Mouse (Mus musculus): Measurements from ENCODE around the gene Zgpat. TPM values are rescaled to one million over a fixed set of nuclear protein-coding genes. Genes with fewer than 3 reads are reported as not detected.

Gene Zgpat
- polyA plus RNA-seq, 1 experiment from 2014 or later, result 44.6 TPM

DNA sequence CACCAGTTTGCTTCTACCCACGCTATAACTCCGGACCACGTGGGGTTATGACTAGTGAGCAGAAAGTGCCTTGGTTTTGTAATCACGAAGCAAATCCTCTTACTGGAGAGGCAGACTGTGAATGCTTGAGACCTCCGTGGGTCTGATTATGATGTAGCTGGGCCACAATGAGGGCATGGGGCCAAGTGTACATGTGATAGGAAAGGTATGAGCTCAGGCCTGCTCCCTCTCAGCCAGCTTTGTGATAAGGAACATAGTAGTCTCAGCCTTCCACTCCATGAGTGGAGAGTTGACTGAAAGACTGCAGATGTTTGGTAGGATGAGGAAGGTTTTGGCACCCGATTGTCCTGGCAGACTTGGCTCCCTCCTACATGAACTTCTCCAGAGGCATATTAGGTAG lies 22.0 kb upstream of the Zgpat start:
- WGBS, result 91% methylated on average over 6 of the region's 6 CpGs
- Histone ChIP-seq H3K36me3 (ENCODE audit: control insufficient read depth, insufficient read depth, low read length) (peaks cover 61% of the 10 kb centered on the region), H3K4me1 (ENCODE audit: control insufficient read depth, insufficient read depth, low read length) (no peaks in the 10 kb centered on the region), H3K4me2 (ENCODE audit: low read length) (no peak overlapping the region), H3K27me3 (replicated peaks; ENCODE audit: control insufficient read depth, insufficient read depth, low read length) (no peaks in the 10 kb centered on the region), H3K4me3 (ENCODE audit: low read depth, low read length) (no peak overlapping the region), H3K27ac (ENCODE audit: low read depth, low read length) (no peak overlapping the region), H3K9ac (ENCODE audit: low read length) (no peak overlapping the region), H3K9me3 (replicated peaks; ENCODE audit: control insufficient read depth, low read length) (no peaks in the 10 kb centered on the region)
- no peak for ATAC-seq
- DNase-seq (ENCODE audit: low spot score), result no peak

- Histone ChIP-seq H3K9ac (ENCODE audit: low read length) (no peak overlapping the region), H3K4me1 (ENCODE audit: control insufficient read depth, insufficient read depth, low read length) (no peaks in the 10 kb centered on the region), H3K9me3 (replicated peaks; ENCODE audit: control insufficient read depth, low read length) (no peaks in the 10 kb centered on the region), H3K27me3 (replicated peaks; ENCODE audit: control insufficient read depth, insufficient read depth, low read length) (no peaks in the 10 kb centered on the region), H3K27ac (ENCODE audit: low read depth, low read length) (no peak overlapping the region), H3K36me3 (ENCODE audit: control insufficient read depth, insufficient read depth, low read length) (peaks cover 91% of the 10 kb centered on the region), H3K4me2 (ENCODE audit: low read length) (no peak overlapping the region), H3K4me3 (ENCODE audit: low read depth, low read length) (no peak overlapping the region)
- 81% methylated on average over 3 of the region's 3 CpGs for WGBS
- DNase-seq (ENCODE audit: low spot score) (no peak), ATAC-seq (no peak)
Measured at GRCm38 (mm10) chr2:181356780-181357179, 7.9 kb upstream of the Zgpat start.

GRCm38 (mm10) chr2:181363946-181364345 lies 782 bp upstream of the Zgpat start:
- ATAC-seq, result no peak
- WGBS, result 76% methylated on average over 3 of the region's 3 CpGs
- no peaks in the 10 kb centered on the region for H3K27me3 ChIP-seq (replicated peaks; ENCODE audit: control insufficient read depth, insufficient read depth, low read length)

DNA sequence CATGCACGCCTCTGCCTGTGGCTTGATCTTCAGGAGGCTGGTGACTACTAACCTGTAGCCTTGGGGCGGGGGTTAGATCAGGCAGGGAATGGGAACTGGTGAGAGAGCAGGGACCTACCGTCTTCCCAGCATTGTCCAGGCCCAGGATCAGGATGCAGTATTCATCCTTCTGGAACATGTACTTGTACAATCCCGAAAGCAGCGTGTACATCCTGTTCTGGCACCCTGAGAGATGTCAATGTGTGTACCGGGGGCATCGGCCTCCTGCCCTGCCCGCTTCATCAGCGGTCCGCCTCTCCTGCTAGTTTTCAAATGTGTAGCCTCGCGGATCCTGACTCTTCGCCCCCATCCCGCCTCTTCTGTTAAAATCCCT lies 255 bp upstream of the Zgpat start:
- Histone ChIP-seq H3K27ac (ENCODE audit: low read depth, low read length) (peak overlapping the region; percentile 88; the same call in 1 of the 2 replicates), H3K9me3 (replicated peaks; ENCODE audit: control insufficient read depth, low read length) (no peaks in the 10 kb centered on the region), H3K4me1 (ENCODE audit: control insufficient read depth, insufficient read depth, low read length) (peaks cover 21% of the 10 kb centered on the region), H3K4me2 (ENCODE audit: low read length) (peak overlapping the region; percentile 95), H3K36me3 (ENCODE audit: control insufficient read depth, insufficient read depth, low read length) (peaks cover 41% of the 10 kb centered on the region), H3K9ac (ENCODE audit: low read length) (peak overlapping the region; percentile 93), H3K4me3 (ENCODE audit: low read depth, low read length) (peak overlapping the region; percentile 91), H3K27me3 (replicated peaks; ENCODE audit: control insufficient read depth, insufficient read depth, low read length) (no peaks in the 10 kb centered on the region)
- DNase-seq (ENCODE audit: low spot score) (no peak), ATAC-seq (0 out of 2 replicates have a peak, but pooled peaks have one; percentile 1)
- WGBS, result 12% methylated on average over 14 of the region's 14 CpGs

More at GRCm38 (mm10) chr2:181363946-181364345, 782 bp upstream of the Zgpat start:
- Histone ChIP-seq H3K4me2 (ENCODE audit: low read length) (peak overlapping the region; percentile 95), H3K4me3 (ENCODE audit: low read depth, low read length) (peak overlapping the region; percentile 91), H3K4me1 (ENCODE audit: control insufficient read depth, insufficient read depth, low read length) (peaks cover 21% of the 10 kb centered on the region), H3K9me3 (replicated peaks; ENCODE audit: control insufficient read depth, low read length) (no peaks in the 10 kb centered on the region), H3K27ac (ENCODE audit: low read depth, low read length) (no peak overlapping the region), H3K36me3 (ENCODE audit: control insufficient read depth, insufficient read depth, low read length) (peaks cover 43% of the 10 kb centered on the region), H3K9ac (ENCODE audit: low read length) (peak overlapping the region; percentile 93; the same call in 1 of the 2 replicates)
- DNase-seq (ENCODE audit: low spot score), result no peak

- peak; percentile 10 for DNase-seq (ENCODE audit: low spot score)
- Histone ChIP-seq H3K4me2 (ENCODE audit: low read length) (peak overlapping the region; percentile 95), H3K4me3 (ENCODE audit: low read depth, low read length) (peak overlapping the region; percentile 91), H3K36me3 (ENCODE audit: control insufficient read depth, insufficient read depth, low read length) (peaks cover 39% of the 10 kb centered on the region), H3K9ac (ENCODE audit: low read length) (peak overlapping the region; percentile 93), H3K4me1 (ENCODE audit: control insufficient read depth, insufficient read depth, low read length) (peaks cover 21% of the 10 kb centered on the region), H3K27ac (ENCODE audit: low read depth, low read length) (peak overlapping the region; percentile 88), H3K27me3 (replicated peaks; ENCODE audit: control insufficient read depth, insufficient read depth, low read length) (no peaks in the 10 kb centered on the region), H3K9me3 (replicated peaks; ENCODE audit: control insufficient read depth, low read length) (no peaks in the 10 kb centered on the region)
- under 1% methylated on average over 20 of the region's 20 CpGs for WGBS
- ATAC-seq, result peak; percentile 65
Measured at GRCm38 (mm10) chr2:181365655-181366075, 937 bp downstream of the Zgpat start.

DNA sequence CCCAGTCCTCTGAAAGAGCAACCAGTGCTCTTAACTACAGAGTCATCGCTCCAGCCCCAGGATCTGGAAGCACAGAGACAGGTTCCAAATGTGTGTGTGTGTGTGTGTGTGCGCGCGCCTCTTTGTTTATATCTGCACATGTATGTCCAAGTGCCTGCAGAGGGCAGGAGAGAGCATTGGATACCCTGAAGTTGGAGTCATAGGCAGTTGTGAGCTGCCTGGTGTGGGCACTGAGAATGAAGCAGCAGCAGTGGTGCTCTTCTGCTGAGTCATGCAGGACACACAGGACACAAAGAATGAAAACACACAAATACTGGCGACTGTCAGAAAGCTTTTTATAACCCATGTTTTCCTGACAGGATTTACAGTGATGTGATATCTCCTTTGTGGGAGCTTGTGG lies 5.3 kb downstream of the Zgpat start:
- ATAC-seq, result no peak
- DNase-seq (ENCODE audit: low spot score), result no peak
- 96% methylated on average over 5 of the region's 5 CpGs for WGBS

GRCm38 (mm10) chr2:181375787-181376186 lies 11.1 kb downstream of the Zgpat start:
- H3K27me3 ChIP-seq (replicated peaks; ENCODE audit: control insufficient read depth, insufficient read depth, low read length), result no peaks in the 10 kb centered on the region
- ATAC-seq, result no peak
- WGBS, result 95% methylated on average over 2 of the region's 2 CpGs
- no peak overlapping the region for H3K27ac ChIP-seq (ENCODE audit: low read depth, low read length)
- H3K36me3 ChIP-seq (ENCODE audit: control insufficient read depth, insufficient read depth, low read length), result peaks cover 34% of the 10 kb centered on the region
- no peaks in the 10 kb centered on the region for H3K9me3 ChIP-seq (replicated peaks; ENCODE audit: control insufficient read depth, low read length)
- no peak overlapping the region for H3K4me2 ChIP-seq (ENCODE audit: low read length)
- H3K4me1 ChIP-seq (ENCODE audit: control insufficient read depth, insufficient read depth, low read length), result no peaks in the 10 kb centered on the region
- H3K9ac ChIP-seq (ENCODE audit: low read length), result no peak overlapping the region
- peak; percentile 48 for DNase-seq (ENCODE audit: low spot score)
- no peak overlapping the region for H3K4me3 ChIP-seq (ENCODE audit: low read depth, low read length)

More for the DNA sequence above, 5.3 kb downstream of the Zgpat start:
- H3K36me3 ChIP-seq (ENCODE audit: control insufficient read depth, insufficient read depth, low read length), result peaks cover 22% of the 10 kb centered on the region
- no peaks in the 10 kb centered on the region for H3K9me3 ChIP-seq (replicated peaks; ENCODE audit: control insufficient read depth, low read length)
- peaks cover 14% of the 10 kb centered on the region for H3K4me1 ChIP-seq (ENCODE audit: control insufficient read depth, insufficient read depth, low read length)
- H3K9ac ChIP-seq (ENCODE audit: low read length), result no peak overlapping the region
- no peak overlapping the region for H3K27ac ChIP-seq (ENCODE audit: low read depth, low read length)
- H3K4me3 ChIP-seq (ENCODE audit: low read depth, low read length), result no peak overlapping the region
- no peak overlapping the region for H3K4me2 ChIP-seq (ENCODE audit: low read length)
- H3K27me3 ChIP-seq (replicated peaks; ENCODE audit: control insufficient read depth, insufficient read depth, low read length), result no peaks in the 10 kb centered on the region

GRCm38 (mm10) chr2:181377230-181377629 lies 12.5 kb downstream of the Zgpat start:
- no peak for DNase-seq (ENCODE audit: low spot score)
- 91% methylated on average over 2 of the region's 2 CpGs for WGBS
- Histone ChIP-seq H3K4me2 (ENCODE audit: low read length) (no peak overlapping the region), H3K4me3 (ENCODE audit: low read depth, low read length) (no peak overlapping the region), H3K4me1 (ENCODE audit: control insufficient read depth, insufficient read depth, low read length) (no peaks in the 10 kb centered on the region), H3K9ac (ENCODE audit: low read length) (no peak overlapping the region), H3K36me3 (ENCODE audit: control insufficient read depth, insufficient read depth, low read length) (peaks cover 40% of the 10 kb centered on the region), H3K27me3 (replicated peaks; ENCODE audit: control insufficient read depth, insufficient read depth, low read length) (no peaks in the 10 kb centered on the region), H3K9me3 (replicated peaks; ENCODE audit: control insufficient read depth, low read length) (no peaks in the 10 kb centered on the region), H3K27ac (ENCODE audit: low read depth, low read length) (no peak overlapping the region)
- ATAC-seq, result no peak

- no peaks in the 10 kb centered on the region for H3K9me3 ChIP-seq (replicated peaks; ENCODE audit: control insufficient read depth, low read length)
- WGBS, result 91% methylated on average over 5 of the region's 5 CpGs
- no peak overlapping the region for H3K9ac ChIP-seq (ENCODE audit: low read length)
- DNase-seq (ENCODE audit: low spot score) (no peak), ATAC-seq (no peak)
- no peak overlapping the region for H3K4me3 ChIP-seq (ENCODE audit: low read depth, low read length)
- peaks cover 55% of the 10 kb centered on the region for H3K36me3 ChIP-seq (ENCODE audit: control insufficient read depth, insufficient read depth, low read length)
- H3K27me3 ChIP-seq (replicated peaks; ENCODE audit: control insufficient read depth, insufficient read depth, low read length), result no peaks in the 10 kb centered on the region
- no peak overlapping the region for H3K27ac ChIP-seq (ENCODE audit: low read depth, low read length)
- no peak overlapping the region for H3K4me2 ChIP-seq (ENCODE audit: low read length)
- H3K4me1 ChIP-seq (ENCODE audit: control insufficient read depth, insufficient read depth, low read length), result no peaks in the 10 kb centered on the region
Measured at GRCm38 (mm10) chr2:181378701-181379100, 14.0 kb downstream of the Zgpat start.

Measured in forebrain, embryonic 14.5 days (tissue).